ENCODE assay signal across 13 mouse cellular contexts in the genomic region with DNA sequence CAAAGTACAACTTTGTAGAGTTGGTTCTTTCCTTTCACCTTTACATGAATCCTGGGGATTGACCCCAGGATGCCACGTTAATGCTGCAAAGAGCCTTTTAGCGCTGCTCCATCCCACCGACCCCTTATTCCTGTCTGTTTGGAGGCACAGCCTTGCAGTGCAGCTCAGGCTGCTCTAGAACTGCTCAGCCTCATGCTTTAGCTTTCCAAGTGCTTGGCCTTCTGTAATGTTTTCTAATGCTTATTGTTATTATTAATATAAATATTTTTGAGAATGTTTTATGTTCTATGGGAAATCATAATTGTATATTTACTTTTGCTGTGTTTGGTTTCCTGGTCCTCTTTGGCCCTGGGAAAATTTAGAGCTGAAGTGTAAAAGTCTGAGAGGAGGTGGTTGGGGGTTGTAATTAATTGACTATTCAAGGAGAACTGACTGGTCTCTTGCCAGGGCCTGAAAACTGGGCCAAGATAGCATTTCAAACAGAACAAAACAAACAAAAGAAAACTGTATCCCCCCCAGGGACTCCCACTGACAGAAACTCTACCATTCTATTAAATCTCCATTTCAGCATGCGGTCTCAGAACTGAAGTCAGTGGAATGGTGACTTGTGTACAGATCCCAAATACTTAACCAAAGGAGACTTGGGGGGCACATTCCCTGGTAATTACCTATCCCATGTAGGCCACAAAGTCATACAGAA.
DNase-seq lines count a peak whose midpoint lies in the region; ATAC-seq and TF ChIP-seq lines count a peak whose summit lies in the region.
"Had no signal": no experiment of that assay in that cellular context is flagged by ENCODE, and none has a peak within 500 bp of the region (broad histone marks: within the 10 kb centered on the region; RNA-seq: fewer than 3 reads in every experiment).

No protein-coding gene starts in this region.

- H3K27me3 ChIP-seq in heart, embryonic 11.5 days (ENCODE audit: control insufficient read depth, insufficient read depth, low read length): no peaks in the 10 kb centered on the region
- H3K27me3 ChIP-seq in hindbrain, embryonic 15.5 days: no peaks in the 10 kb centered on the region
- H3K27me3 ChIP-seq in heart, embryonic 12.5 days (replicated peaks): no peaks in the 10 kb centered on the region
- H3K27me3 ChIP-seq: limb, embryonic 15.5 days; midbrain, embryonic 12.5 days; stomach, embryonic 15.5 days had no signal

- no peaks in the 10 kb centered on the region for H3K36me3 ChIP-seq in heart, embryonic 11.5 days (ENCODE audit: control insufficient read depth, insufficient read depth, low read length)
- H3K36me3 ChIP-seq in hindbrain, embryonic 15.5 days: no peaks in the 10 kb centered on the region
- no peaks in the 10 kb centered on the region for H3K36me3 ChIP-seq in heart, embryonic 12.5 days
- H3K36me3 ChIP-seq: limb, embryonic 15.5 days; midbrain, embryonic 12.5 days; stomach, embryonic 15.5 days had no signal

- TF ChIP-seq POLR2A in brain, embryonic 14.5 days (IDR thresholded peaks at IDR 0.05; ENCODE audit: borderline replicate concordance, extremely low read depth, insufficient read depth, insufficient read length, poor library complexity, severe bottlenecking): no peak

- intact Hi-C loops in left cerebral cortex, postnatal 4 days (cut with DNase I): no loop called here

- peak; percentile 18 for DNase-seq in heart, adult 11 months
- DNase-seq in left cerebral cortex, postnatal 4 days: peak; percentile 54
- no peak for DNase-seq in left cerebral cortex, adult 18-20 months (ENCODE audit: low spot score in 2 of 2)
- peak; percentile 85 for DNase-seq in brain, embryonic 14.5 days (ENCODE audit: low read depth)
- DNase-seq: cerebellum, adult 9-10 months; gastrocnemius, postnatal 10 days; thymus, postnatal 25 days had no signal

- H3K27ac ChIP-seq in heart, embryonic 11.5 days (ENCODE audit: low read depth, low read length): no peak overlapping the region
- no peak overlapping the region for H3K27ac ChIP-seq in hindbrain, embryonic 15.5 days (replicated peaks)
- H3K27ac ChIP-seq in heart, embryonic 12.5 days (ENCODE audit: poor library complexity, severe bottlenecking): no peak overlapping the region
- H3K27ac ChIP-seq: limb, embryonic 15.5 days; midbrain, embryonic 12.5 days; stomach, embryonic 15.5 days had no signal

- H3K9me3 ChIP-seq in heart, embryonic 11.5 days (replicated peaks; ENCODE audit: control insufficient read depth, low read length): no peaks in the 10 kb centered on the region
- no peaks in the 10 kb centered on the region for H3K9me3 ChIP-seq in hindbrain, embryonic 15.5 days
- no peaks in the 10 kb centered on the region for H3K9me3 ChIP-seq in heart, embryonic 12.5 days (replicated peaks)
- H3K9me3 ChIP-seq: limb, embryonic 15.5 days; midbrain, embryonic 12.5 days; stomach, embryonic 15.5 days had no signal

- H3K9ac ChIP-seq in heart, embryonic 11.5 days (ENCODE audit: low read depth, low read length): no peak overlapping the region
- no peak overlapping the region for H3K9ac ChIP-seq in hindbrain, embryonic 15.5 days
- H3K9ac ChIP-seq in heart, embryonic 12.5 days: no peak overlapping the region
- H3K9ac ChIP-seq: limb, embryonic 15.5 days; midbrain, embryonic 12.5 days; stomach, embryonic 15.5 days had no signal

- no peaks in the 10 kb centered on the region for H3K4me1 ChIP-seq in heart, embryonic 11.5 days (ENCODE audit: control insufficient read depth, insufficient read depth, low read length)
- no peaks in the 10 kb centered on the region for H3K4me1 ChIP-seq in hindbrain, embryonic 15.5 days (replicated peaks)
- no peaks in the 10 kb centered on the region for H3K4me1 ChIP-seq in heart, embryonic 12.5 days (replicated peaks)
- H3K4me1 ChIP-seq: limb, embryonic 15.5 days; midbrain, embryonic 12.5 days; stomach, embryonic 15.5 days had no signal

- no peak for TF ChIP-seq CTCF in brain, embryonic 14.5 days (IDR thresholded peaks at IDR 0.05; ENCODE audit: borderline replicate concordance, extremely low read depth, insufficient read depth, insufficient read length)

- WGBS in heart, embryonic 11.5 days (ENCODE audit: insufficient replicate concordance): 60% methylated on average over 4 of the region's 4 CpGs
- WGBS in hindbrain, embryonic 15.5 days: 46% methylated on average over 4 of the region's 4 CpGs
- WGBS in heart, embryonic 12.5 days: 72% methylated on average over 4 of the region's 4 CpGs

- no peak for ATAC-seq in heart, embryonic 11.5 days (replicated peaks; ENCODE audit: insufficient number of reproducible peaks, low FRiP score, low TSS enrichment)
- ATAC-seq in hindbrain, embryonic 15.5 days (ENCODE audit: low FRiP score, low read depth): 0 out of 2 replicates have a peak, but pooled peaks have one; percentile 45
- no peak for ATAC-seq in heart, embryonic 12.5 days (ENCODE audit: insufficient number of reproducible peaks, low FRiP score)

- no peak overlapping the region for H3K4me2 ChIP-seq in heart, embryonic 11.5 days
- no peak overlapping the region for H3K4me2 ChIP-seq in hindbrain, embryonic 15.5 days
- no peak overlapping the region for H3K4me2 ChIP-seq in heart, embryonic 12.5 days
- H3K4me2 ChIP-seq: limb, embryonic 15.5 days; midbrain, embryonic 12.5 days; stomach, embryonic 15.5 days had no signal

- H3K4me3 ChIP-seq in heart, embryonic 11.5 days (ENCODE audit: low read depth, low read length): no peak overlapping the region
- no peak overlapping the region for H3K4me3 ChIP-seq in hindbrain, embryonic 15.5 days
- H3K4me3 ChIP-seq in heart, embryonic 12.5 days: no peak overlapping the region
- H3K4me3 ChIP-seq: limb, embryonic 15.5 days; midbrain, embryonic 12.5 days; stomach, embryonic 15.5 days had no signal

Comparison
In these comparisons a context has a peak if more than half of its experiments do, and no peak if none do; other contexts are left out.
1. DNase-seq: peak in heart, adult 11 months (single experiment), left cerebral cortex, postnatal 4 days (single experiment) and brain, embryonic 14.5 days (single experiment); none in left cerebral cortex, adult 18-20 months (0 of 2).